Mouse (Mus musculus) gastrocnemius, adult 2 months (tissue): ENCODE measurements around the gene Asb4. TPM values are rescaled to one million over a fixed set of nuclear protein-coding genes. Genes with fewer than 3 reads are reported as not detected.

ENCODE experiments used
- DNase-seq: peaks from one replicate; pipeline ENCODE4 v3.0.0; 2022
- H3K27ac ChIP-seq: fragments of 200-600 bp; 2 replicates; pipeline ENCODE4 v1.8.1; 2022; ENCODE audit warnings: mild to moderate bottlenecking
- H3K4me3 ChIP-seq: fragments of 200-600 bp; 2 replicates; pipeline ENCODE4 v1.8.1; 2022; ENCODE audit warnings: mild to moderate bottlenecking, moderate library complexity
- CTCF ChIP-seq: fragments of 200-600 bp; IDR thresholded peaks from 2 replicates; pipeline ENCODE4 v1.8.1; 2022; ENCODE audit warnings: antibody characterized with exemption, mild to moderate bottlenecking, moderate library complexity
- intact Hi-C: fragments of 180-260 bp; cut with DNase I; formaldehyde crosslinking; loops from one replicate; pipeline ENCODE4 v1.15.1; 2025
- total RNA-seq, 2 experiments: library from RNA; stranded (reverse); gene quantifications; 2 replicates each; pipeline ENCODE4 v1.2.3; 2021

Gene Asb4
- total RNA-seq, 2 experiments from 2014 or later = 13.1 to 13.4 TPM

- intact Hi-C loops = no loop called here
These were observed 20.1 kb downstream of the Asb4 start for GRCm38 (mm10) chr6:5403095-5403815.

GRCm38 (mm10) chr6:5404016-5404415 is 20.8 kb downstream of the Asb4 start:
- H3K27ac ChIP-seq = no peak overlapping the region

More at GRCm38 (mm10) chr6:5403095-5403815, 20.1 kb downstream of the Asb4 start:
- no peak; the same call in 1 of the 2 replicates for TF ChIP-seq CTCF
- Histone ChIP-seq H3K4me3 (no peak overlapping the region), H3K27ac (no peak overlapping the region)
- DNase-seq = no peak

GRCm38 (mm10) chr6:5408451-5409177 is 25.4 kb downstream of the Asb4 start:
- intact Hi-C loops = loop anchor here (5.0 kb wide), 1 partner anchor 79 kb away; no protein-coding TSS in a partner anchor
- no peak for TF ChIP-seq CTCF
- Histone ChIP-seq H3K27ac (no peak overlapping the region), H3K4me3 (no peak overlapping the region)
- DNase-seq = peak; percentile 27

More at GRCm38 (mm10) chr6:5404016-5404415, 20.8 kb downstream of the Asb4 start:
- no peak for DNase-seq
- H3K4me3 ChIP-seq = no peak overlapping the region
- TF ChIP-seq CTCF = no peak
- intact Hi-C loops = no loop called here

- H3K27ac ChIP-seq = no peak overlapping the region
- intact Hi-C loops = loop anchor here (5.0 kb wide), 1 partner anchor 78 kb away; no protein-coding TSS in a partner anchor
- no peak for TF ChIP-seq CTCF
- no peak overlapping the region for H3K4me3 ChIP-seq
- DNase-seq = no peak
These were observed 26.5 kb downstream of the Asb4 start for GRCm38 (mm10) chr6:5409676-5410075.

GRCm38 (mm10) chr6:5410697-5411391 is 27.7 kb downstream of the Asb4 start:
- peak; percentile 79 for DNase-seq
- no peak overlapping the region for H3K4me3 ChIP-seq
- TF ChIP-seq CTCF = no peak; the same call in 1 of the 2 replicates
- intact Hi-C loops = loop anchor here (1.0 kb wide), 2 partner anchors 85 to 178 kb away; partner anchors contain the start of gene Pdk4
- H3K27ac ChIP-seq = no peak overlapping the region

- Histone ChIP-seq H3K4me3 (0 out of 2 replicates have a peak overlapping the region, but pooled peaks have one; percentile 11), H3K27ac (peak overlapping the region; percentile 75)
- TF ChIP-seq CTCF = no peak
- intact Hi-C loops = no loop called here
- DNase-seq = peak; percentile 86
These were observed 30.1 kb downstream of the Asb4 start for GRCm38 (mm10) chr6:5413282-5413681.

- intact Hi-C loops = no loop called here
- TF ChIP-seq CTCF = no peak
- H3K4me3 ChIP-seq = no peak overlapping the region
- H3K27ac ChIP-seq = no peak overlapping the region
- DNase-seq = no peak
These were observed 38.3 kb downstream of the Asb4 start for GRCm38 (mm10) chr6:5421442-5421841.

- intact Hi-C loops = no loop called here
- TF ChIP-seq CTCF = no peak
- Histone ChIP-seq H3K4me3 (no peak overlapping the region), H3K27ac (no peak overlapping the region)
- DNase-seq = no peak
These were observed 39.2 kb downstream of the Asb4 start for GRCm38 (mm10) chr6:5422386-5422785.

GRCm38 (mm10) chr6:5423594-5423993 is 40.4 kb downstream of the Asb4 start:
- no peak for TF ChIP-seq CTCF
- intact Hi-C loops = no loop called here
- Histone ChIP-seq H3K4me3 (no peak overlapping the region), H3K27ac (no peak overlapping the region)
- DNase-seq = no peak

GRCm38 (mm10) chr6:5427033-5427432 is 43.8 kb downstream of the Asb4 start:
- DNase-seq = no peak
- Histone ChIP-seq H3K4me3 (no peak overlapping the region), H3K27ac (no peak overlapping the region)
- no peak for TF ChIP-seq CTCF
- intact Hi-C loops = no loop called here

GRCm38 (mm10) chr6:5429562-5429961 is 46.4 kb downstream of the Asb4 start:
- intact Hi-C loops = no loop called here
- Histone ChIP-seq H3K4me3 (no peak overlapping the region), H3K27ac (no peak overlapping the region)
- TF ChIP-seq CTCF = no peak
- no peak for DNase-seq

GRCm38 (mm10) chr6:5429982-5430550 is 46.9 kb downstream of the Asb4 start:
- Histone ChIP-seq H3K27ac (no peak overlapping the region), H3K4me3 (no peak overlapping the region)
- no peak for TF ChIP-seq CTCF
- DNase-seq = no peak
- intact Hi-C loops = no loop called here
